In genomic region chr2:10079745-10080309, GRCm38 (mm10) we compare ENCODE assay signal across 8 mouse cellular contexts. TPM values are rescaled to one million over a fixed set of nuclear protein-coding genes. Genes with fewer than 3 reads are reported as not detected.
DNase-seq lines count a peak whose midpoint lies in the region; ATAC-seq and TF ChIP-seq lines count a peak whose summit lies in the region.

No protein-coding gene starts in this region.

- peaks cover 89% of the 10 kb centered on the region for H3K79me2 ChIP-seq in CH12.LX (replicated peaks; ENCODE audit: control insufficient read depth, extremely low read depth, insufficient read depth, poor library complexity, severe bottlenecking)

- in situ Hi-C loops in CH12.LX (cut with MboI; ENCODE audit: low pct_ligation_motif_present, low pct_unique_long_range_greater_than_20kb, low sequenced_read_pairs): no loop called here

- under 1% methylated on average over 28 of the region's 28 CpGs for WGBS in heart, embryonic 11.5 days (ENCODE audit: insufficient replicate concordance)
- WGBS in forebrain, embryonic 11.5 days: under 1% methylated on average over 28 of the region's 28 CpGs
- under 1% methylated on average over 28 of the region's 28 CpGs for WGBS in liver, embryonic 11.5 days
- WGBS in stomach, embryonic 15.5 days: under 1% methylated on average over 28 of the region's 28 CpGs

- peak overlapping the region; percentile 83 for H3K4me2 ChIP-seq in heart, embryonic 11.5 days
- peak overlapping the region; percentile 82; the same call in 1 of the 2 replicates for H3K4me2 ChIP-seq in CH12.LX (ENCODE audit: insufficient read depth, low read depth, poor library complexity, severe bottlenecking)
- peak overlapping the region; percentile 85 for H3K4me2 ChIP-seq in forebrain, embryonic 11.5 days (ENCODE audit: low read depth, low read length, severe bottlenecking)
- H3K4me2 ChIP-seq in liver, embryonic 11.5 days: peak overlapping the region; percentile 82
- peak overlapping the region; percentile 62 for H3K4me2 ChIP-seq in stomach, embryonic 15.5 days

- no peaks in the 10 kb centered on the region for H3K36me3 ChIP-seq in heart, embryonic 11.5 days (ENCODE audit: control insufficient read depth, insufficient read depth, low read length)
- peaks cover 25 to 46% of the 10 kb centered on the region in 2 experiments for H3K36me3 ChIP-seq in CH12.LX (replicated peaks in 1 of 2; ENCODE audit: control insufficient read depth in 1 of 2, insufficient read depth in 1 of 2, low read length in 1 of 2)
- no peaks in the 10 kb centered on the region for H3K36me3 ChIP-seq in forebrain, embryonic 11.5 days (ENCODE audit: control insufficient read depth, insufficient read depth, low read length)
- peaks cover 8% of the 10 kb centered on the region; the same call in 1 of the 2 replicates for H3K36me3 ChIP-seq in liver, embryonic 11.5 days (ENCODE audit: control insufficient read depth, insufficient read depth, low read length)
- no peaks in the 10 kb centered on the region for H3K36me3 ChIP-seq in stomach, embryonic 15.5 days

- H3K27ac ChIP-seq in heart, embryonic 11.5 days (ENCODE audit: low read depth, low read length): peak overlapping the region; percentile 92
- H3K27ac ChIP-seq in CH12.LX (ENCODE audit: insufficient read depth, low read depth): peak overlapping the region; percentile 72
- H3K27ac ChIP-seq in forebrain, embryonic 11.5 days (ENCODE audit: low read depth, low read length): peak overlapping the region; percentile 70
- peak overlapping the region; percentile 87 for H3K27ac ChIP-seq in liver, embryonic 11.5 days (ENCODE audit: low read depth, low read length)
- peak overlapping the region; percentile 92 for H3K27ac ChIP-seq in stomach, embryonic 15.5 days

- peaks cover 29% of the 10 kb centered on the region for H3K4me1 ChIP-seq in heart, embryonic 11.5 days (ENCODE audit: control insufficient read depth, insufficient read depth, low read length)
- peaks cover 30 to 50% of the 10 kb centered on the region in 2 experiments for H3K4me1 ChIP-seq in CH12.LX (ENCODE audit: control insufficient read depth in 1 of 2, insufficient read depth in 2 of 2)
- peaks cover 11% of the 10 kb centered on the region; the same call in 1 of the 2 replicates for H3K4me1 ChIP-seq in forebrain, embryonic 11.5 days (replicated peaks; ENCODE audit: control insufficient read depth, insufficient read depth, low read length)
- H3K4me1 ChIP-seq in liver, embryonic 11.5 days (replicated peaks; ENCODE audit: control insufficient read depth, insufficient read depth, low read length): peaks cover 29% of the 10 kb centered on the region
- peaks cover 24% of the 10 kb centered on the region for H3K4me1 ChIP-seq in stomach, embryonic 15.5 days

- no peak for TF ChIP-seq CTCF in CH12.LX (conservative IDR thresholded peaks at IDR 0.05 in 1 of 2, IDR thresholded peaks at IDR 0.05 in 1 of 2; ENCODE audit: low read depth in 2 of 2, low read length in 2 of 2)

- no peak for TF ChIP-seq EP300 in CH12.LX (IDR thresholded peaks at IDR 0.05; ENCODE audit: low read length)

- no peak for DNase-seq in heart, adult 8-10 months (ENCODE audit: low spot score)
- DNase-seq in CH12.LX (ENCODE audit: extremely low read depth): peak; percentile 46
- no peak for DNase-seq in forebrain, embryonic 11.5 days (ENCODE audit: low spot score)
- no peak for DNase-seq in liver, embryonic 11.5 days (ENCODE audit: low spot score)
- no peak for DNase-seq in Muller cell, postnatal 12 days (ENCODE audit: inconsistent ontology term)
- no peak for DNase-seq in frontal cortex, postnatal 10 days (ENCODE audit: low spot score in 2 of 2)

- dilution Hi-C loops in CH12.LX (cut with MboI; ENCODE audit: extremely low pct_ligation_motif_present, extremely low pct_unique_long_range_greater_than_20kb, low sequenced_read_pairs): no loop called here

- no peak for TF ChIP-seq RAD21 in CH12.LX (IDR thresholded peaks at IDR 0.05; ENCODE audit: low read depth, low read length)

- H3K4me3 ChIP-seq in heart, embryonic 11.5 days (ENCODE audit: low read depth, low read length): peak overlapping the region; percentile 82
- H3K4me3 ChIP-seq in CH12.LX (replicated peaks in 1 of 3; ENCODE audit: low read depth in 2 of 3, low read length in 2 of 3, poor library complexity in 1 of 3): peak overlapping the region; percentile 92 to 98 (median 97)
- H3K4me3 ChIP-seq in forebrain, embryonic 11.5 days (ENCODE audit: low read depth, low read length): peak overlapping the region; percentile 91
- peak overlapping the region; percentile 96 for H3K4me3 ChIP-seq in liver, embryonic 11.5 days (ENCODE audit: low read depth, low read length)
- peak overlapping the region; percentile 98 for H3K4me3 ChIP-seq in stomach, embryonic 15.5 days (replicated peaks)

- H3K9ac ChIP-seq in heart, embryonic 11.5 days (ENCODE audit: low read depth, low read length): peak overlapping the region; percentile 100
- H3K9ac ChIP-seq in CH12.LX (ENCODE audit: insufficient read depth, low read depth): peak overlapping the region; percentile 95
- peak overlapping the region; percentile 96 for H3K9ac ChIP-seq in forebrain, embryonic 11.5 days (ENCODE audit: low read length)
- H3K9ac ChIP-seq in liver, embryonic 11.5 days (ENCODE audit: low read depth, low read length): peak overlapping the region; percentile 97
- H3K9ac ChIP-seq in stomach, embryonic 15.5 days: peak overlapping the region; percentile 100

- peak; percentile 40; the same call in 1 of the 2 replicates for ATAC-seq in heart, embryonic 11.5 days (replicated peaks; ENCODE audit: insufficient number of reproducible peaks, low FRiP score, low TSS enrichment)
- no peak for ATAC-seq in forebrain, embryonic 11.5 days (replicated peaks; ENCODE audit: low FRiP score)
- peak; percentile 1 for ATAC-seq in liver, embryonic 11.5 days (replicated peaks; ENCODE audit: low FRiP score)
- ATAC-seq in stomach, embryonic 15.5 days (ENCODE audit: insufficient read depth, low FRiP score, low read depth): peak; percentile 51; the same call in 1 of the 2 replicates

- no peak for TF ChIP-seq POLR2A in CH12.LX (IDR thresholded peaks at IDR 0.05; ENCODE audit: low read depth, low read length)

- no peaks in the 10 kb centered on the region for H3K27me3 ChIP-seq in heart, embryonic 11.5 days (ENCODE audit: control insufficient read depth, insufficient read depth, low read length)
- no peaks in the 10 kb centered on the region for H3K27me3 ChIP-seq in CH12.LX (replicated peaks)
- no peaks in the 10 kb centered on the region for H3K27me3 ChIP-seq in forebrain, embryonic 11.5 days (ENCODE audit: control insufficient read depth, insufficient read depth, low read length)
- no peaks in the 10 kb centered on the region for H3K27me3 ChIP-seq in liver, embryonic 11.5 days (replicated peaks; ENCODE audit: control insufficient read depth, insufficient read depth, low read length)
- no peaks in the 10 kb centered on the region for H3K27me3 ChIP-seq in stomach, embryonic 15.5 days (replicated peaks)

- no peaks in the 10 kb centered on the region for H3K9me3 ChIP-seq in heart, embryonic 11.5 days (replicated peaks; ENCODE audit: control insufficient read depth, low read length)
- no peaks in the 10 kb centered on the region for H3K9me3 ChIP-seq in CH12.LX (replicated peaks; ENCODE audit: low read length)
- no peaks in the 10 kb centered on the region for H3K9me3 ChIP-seq in forebrain, embryonic 11.5 days (ENCODE audit: control insufficient read depth, low read length)
- H3K9me3 ChIP-seq in liver, embryonic 11.5 days (ENCODE audit: control insufficient read depth, low read length): no peaks in the 10 kb centered on the region
- no peaks in the 10 kb centered on the region for H3K9me3 ChIP-seq in stomach, embryonic 15.5 days

RNA-seq across cellular contexts. Expression of gene Atp5c1, which starts 0.5 kb away (rescaled TPM):
- polyA plus RNA-seq in heart, embryonic 11.5 days (2014; fragmentation: Nextera tagmentation; extraction: Ambion mirVana): 1,104 and 1,135 TPM in 2 replicates
- total RNA-seq in heart, adult 8-10 months (2022): 1,000 to 10,000 TPM; 1,366 to 1,665 (median 1,521) TPM
- total RNA-seq in CH12.LX (2012; rRNA removed) (336 and 359 TPM in 2 replicates), CH12.LX (2014; rRNA removed) (876 and 918 TPM in 2 replicates)
- 375 and 423 TPM in 2 replicates for polyA plus RNA-seq in CH12.LX (2012; ENCODE audit: insufficient read length, low read depth)
- polyA plus RNA-seq in forebrain, embryonic 11.5 days (2014; fragmentation: Nextera tagmentation; extraction: Ambion mirVana): 474 and 504 TPM in 2 replicates
- polyA plus RNA-seq in liver, embryonic 11.5 days (2014; fragmentation: Nextera tagmentation; extraction: Ambion mirVana): 585 and 612 TPM in 2 replicates
- polyA plus RNA-seq in stomach, embryonic 15.5 days (2015; fragmentation: Nextera tagmentation; extraction: Ambion mirVana): 585 and 656 TPM in 2 replicates

RNA-seq across cellular contexts. Expression of gene Kin, which starts 0.6 kb away (rescaled TPM):
- 22.6 and 27.7 TPM in 2 replicates for polyA plus RNA-seq in heart, embryonic 11.5 days (2014; fragmentation: Nextera tagmentation; extraction: Ambion mirVana)
- 10 to 100 TPM in 1 of 4 experiments, 1 to 10 TPM in 3; 6.5 to 10.3 (median 8.3) TPM for total RNA-seq in heart, adult 8-10 months (2022)
- total RNA-seq in CH12.LX (2012; rRNA removed) (23.0 and 29.5 TPM in 2 replicates), CH12.LX (2014; rRNA removed) (31.5 and 37.8 TPM in 2 replicates)
- 44.7 and 49.0 TPM in 2 replicates for polyA plus RNA-seq in CH12.LX (2012; ENCODE audit: insufficient read length, low read depth)
- 40.2 and 40.4 TPM in 2 replicates for polyA plus RNA-seq in forebrain, embryonic 11.5 days (2014; fragmentation: Nextera tagmentation; extraction: Ambion mirVana)
- polyA plus RNA-seq in liver, embryonic 11.5 days (2014; fragmentation: Nextera tagmentation; extraction: Ambion mirVana): 35.3 and 37.9 TPM in 2 replicates
- 29.4 and 31.1 TPM in 2 replicates for polyA plus RNA-seq in stomach, embryonic 15.5 days (2015; fragmentation: Nextera tagmentation; extraction: Ambion mirVana)

RNA-seq across cellular contexts. Expression of gene Taf3, which starts 31.4 kb away (rescaled TPM):
- 10.0 and 11.9 TPM in 2 replicates for polyA plus RNA-seq in heart, embryonic 11.5 days (2014; fragmentation: Nextera tagmentation; extraction: Ambion mirVana)
- total RNA-seq in heart, adult 8-10 months (2022): 1 to 10 TPM; 7.7 to 8.8 (median 8.0) TPM
- total RNA-seq in CH12.LX (2012; rRNA removed): 4.2 and 6.0 TPM in 2 replicates
- total RNA-seq in CH12.LX (2014; rRNA removed): 2.1 and 3.1 TPM in 2 replicates
- polyA plus RNA-seq in CH12.LX (2012; ENCODE audit: insufficient read length, low read depth): 13.4 and 14.8 TPM in 2 replicates
- 18.8 and 19.4 TPM in 2 replicates for polyA plus RNA-seq in forebrain, embryonic 11.5 days (2014; fragmentation: Nextera tagmentation; extraction: Ambion mirVana)
- polyA plus RNA-seq in liver, embryonic 11.5 days (2014; fragmentation: Nextera tagmentation; extraction: Ambion mirVana): 14.9 and 18.6 TPM in 2 replicates
- 11.0 and 11.6 TPM in 2 replicates for polyA plus RNA-seq in stomach, embryonic 15.5 days (2015; fragmentation: Nextera tagmentation; extraction: Ambion mirVana)

RNA-seq across cellular contexts. Expression of gene Itih2, which starts 51.4 kb away (rescaled TPM):
- polyA plus RNA-seq in heart, embryonic 11.5 days (2014; fragmentation: Nextera tagmentation; extraction: Ambion mirVana): 0.87 and 6.1 TPM in 2 replicates
- total RNA-seq in heart, adult 8-10 months (2022): under 1 TPM; 0.28 to 0.49 (median 0.38) TPM
- total RNA-seq in CH12.LX (2012; rRNA removed): not detected in 2 replicates
- total RNA-seq in CH12.LX (2014; rRNA removed): not detected in 2 replicates
- not detected in 2 replicates for polyA plus RNA-seq in CH12.LX (2012; ENCODE audit: insufficient read length, low read depth)
- polyA plus RNA-seq in forebrain, embryonic 11.5 days (2014; fragmentation: Nextera tagmentation; extraction: Ambion mirVana): 0.12 and 0.16 TPM in 2 replicates
- 259 and 294 TPM in 2 replicates for polyA plus RNA-seq in liver, embryonic 11.5 days (2014; fragmentation: Nextera tagmentation; extraction: Ambion mirVana)
- polyA plus RNA-seq in stomach, embryonic 15.5 days (2015; fragmentation: Nextera tagmentation; extraction: Ambion mirVana): 12.7 and 22.9 TPM in 2 replicates
